Mouse (Mus musculus) kidney, adult 18-20 months (tissue): ENCODE results near the gene Cfap157.
A peak's percentile ranks its signal among the peaks of the same experiment; 100 is the strongest.

Source experiments
- DNase-seq: peaks from one replicate; pipeline ENCODE4 v3.0.0; 2021

Cfap157 gene

GRCm38 (mm10) chr2:32749082-32749481 lies 35.1 kb downstream of the Cfap157 start:
- no peak for DNase-seq

DNA sequence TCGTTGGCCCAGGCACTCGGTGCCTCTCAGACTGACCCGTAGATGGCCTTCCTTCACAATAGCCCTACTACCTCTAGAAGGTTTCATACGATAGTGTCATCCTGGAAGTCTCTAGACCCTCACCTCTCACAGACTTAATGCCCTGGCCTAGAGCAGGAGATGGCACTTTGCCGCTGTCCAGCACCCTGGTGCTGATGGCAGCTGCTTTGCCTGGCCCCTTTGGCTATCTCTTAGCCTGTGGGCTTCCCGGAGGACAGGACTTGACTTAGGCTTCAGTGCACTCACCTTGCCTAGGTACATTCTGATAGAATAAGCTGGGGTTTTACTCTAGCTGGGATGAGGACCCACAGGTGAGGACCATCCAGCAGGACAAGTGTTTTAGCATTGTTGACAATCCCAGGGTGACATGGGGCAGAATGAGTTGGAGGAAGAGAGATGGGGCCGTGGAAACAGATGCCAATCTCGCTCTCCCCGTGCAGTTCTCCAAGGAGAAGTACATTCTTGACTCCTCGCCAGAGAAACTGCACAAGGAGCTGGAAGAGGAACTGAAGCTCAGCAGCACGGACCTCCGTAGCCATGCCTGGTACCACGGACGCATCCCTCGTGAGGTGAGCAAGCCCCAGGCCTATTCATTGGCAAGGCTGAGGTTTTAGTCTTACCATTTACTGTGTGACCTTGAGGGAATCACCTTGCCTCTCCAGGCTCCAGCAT lies 39.8 kb downstream of the Cfap157 start:
- no peak for DNase-seq

- DNase-seq: no peak
These were observed 42.1 kb downstream of the Cfap157 start for GRCm38 (mm10) chr2:32742173-32742531.

- DNase-seq: no peak
These were observed 42.7 kb downstream of the Cfap157 start for GRCm38 (mm10) chr2:32741273-32742172.

DNA sequence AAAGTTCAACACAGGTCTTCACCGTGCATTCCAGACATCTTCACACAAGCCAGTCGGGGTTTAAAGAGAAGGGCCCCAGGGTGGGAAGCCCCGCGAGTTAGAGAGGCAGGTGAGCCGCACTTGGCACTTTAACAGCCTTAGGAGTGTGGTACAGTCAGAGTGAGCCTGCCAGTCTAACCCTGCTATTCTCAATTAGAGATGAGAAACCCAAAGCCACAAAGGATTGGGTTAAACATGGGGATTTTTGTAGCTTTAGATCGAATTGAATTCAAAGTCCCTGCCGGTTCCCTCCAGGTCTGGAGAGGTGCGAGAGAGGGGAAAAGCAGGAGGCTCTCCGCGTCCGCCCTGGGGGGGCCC lies 43.3 kb downstream of the Cfap157 start, which contains the start of gene 6330409D20Rik:
TSS of gene 6330409D20Rik (minus strand) at position 101 of the 357 bp plus-strand sequence.
- DNase-seq: no peak

- no peak for DNase-seq
These were observed 44.9 kb downstream of the Cfap157 start for GRCm38 (mm10) chr2:32739311-32739710.

- DNase-seq: no peak
These were observed 47.2 kb downstream of the Cfap157 start for GRCm38 (mm10) chr2:32737008-32737407.

DNA sequence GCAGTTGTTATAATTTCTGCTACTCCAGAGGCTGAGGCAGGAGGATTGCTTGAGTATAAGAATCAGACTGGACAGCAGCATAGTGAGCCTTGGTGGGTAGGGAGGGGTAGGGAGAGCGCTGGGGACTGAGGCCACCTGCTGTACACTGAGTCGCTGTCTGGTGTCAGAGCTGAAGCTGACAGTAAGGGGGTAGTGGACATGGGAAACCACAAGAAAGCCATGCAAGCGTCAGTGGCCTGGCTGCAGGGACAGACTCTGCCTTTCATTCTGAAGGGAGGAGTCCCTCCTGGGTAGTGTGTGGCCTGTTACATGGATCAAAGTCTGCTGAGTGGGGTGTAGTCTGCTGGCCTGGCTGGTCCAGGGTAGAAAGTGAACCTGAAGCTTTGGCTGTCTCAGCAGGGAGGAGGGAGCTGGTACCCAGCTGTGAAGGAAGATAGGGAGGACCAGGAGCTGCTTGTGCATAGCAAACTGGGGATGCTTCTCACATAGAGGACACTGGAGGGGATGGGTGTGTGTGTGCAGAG lies 47.9 kb downstream of the Cfap157 start:
- DNase-seq: no peak

GRCm38 (mm10) chr2:32734933-32735332 lies 49.3 kb downstream of the Cfap157 start:
- peak; percentile 67 for DNase-seq

- DNase-seq: no peak
These were observed 49.7 kb downstream of the Cfap157 start for GRCm38 (mm10) chr2:32734480-32734879.

- no peak for DNase-seq
These were observed 51.5 kb downstream of the Cfap157 start for GRCm38 (mm10) chr2:32732695-32733094.

GRCm38 (mm10) chr2:32731911-32732310 lies 52.3 kb downstream of the Cfap157 start:
- no peak for DNase-seq

DNA sequence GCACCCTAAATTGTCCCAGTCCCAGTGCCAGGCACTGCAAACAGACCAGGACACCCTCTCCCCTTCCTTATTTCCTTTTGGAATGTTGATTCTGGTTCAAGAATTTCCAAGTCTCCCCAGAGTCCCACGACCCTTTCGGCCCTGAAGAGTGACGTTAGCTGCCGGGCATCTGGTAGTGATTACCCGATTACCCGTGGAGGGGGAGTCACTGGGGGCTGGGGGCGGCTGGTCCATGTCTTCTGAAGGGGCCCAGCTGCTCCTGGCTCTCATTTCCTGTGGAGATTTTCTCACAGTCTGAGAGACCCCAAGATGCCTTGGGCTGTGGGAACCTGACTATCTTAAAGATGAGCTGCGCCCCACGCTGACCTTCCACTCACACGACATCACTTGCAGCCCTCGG lies 53.4 kb downstream of the Cfap157 start:
- DNase-seq: no peak

- no peak for DNase-seq
These were observed 54.7 kb downstream of the Cfap157 start for GRCm38 (mm10) chr2:32729547-32729946.

DNA sequence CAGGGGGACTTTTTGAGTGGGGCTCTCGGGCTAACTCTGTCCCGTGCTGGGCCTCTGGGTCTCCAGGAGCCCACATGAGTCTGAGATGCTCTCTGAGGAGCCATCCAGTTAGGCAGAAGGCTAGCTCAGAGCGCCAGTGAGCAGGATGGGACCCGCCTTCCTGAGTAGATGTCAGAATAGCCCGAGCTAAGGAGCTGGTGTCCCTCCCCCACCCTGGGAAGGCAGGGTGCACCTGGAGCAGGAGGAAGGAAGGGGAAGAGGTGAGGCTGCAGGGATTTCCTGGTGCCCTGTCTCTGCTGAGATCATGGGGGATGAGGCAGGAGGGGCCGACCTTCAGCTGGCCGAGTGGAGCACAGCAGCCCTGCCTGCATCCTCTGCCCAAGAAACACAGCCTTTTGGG lies 55.8 kb downstream of the Cfap157 start:
- peak; percentile 60 for DNase-seq

- peak; percentile 96 for DNase-seq
These were observed 56.8 kb downstream of the Cfap157 start for GRCm38 (mm10) chr2:32727435-32727834.
